Mouse (Mus musculus): ENCODE results near the gene Slc4a5. TPM values are rescaled to one million over a fixed set of nuclear protein-coding genes. Genes with fewer than 3 reads are reported as not detected.

Gene Slc4a5
- total RNA-seq, 1 experiment = 104 TPM

GRCm38 (mm10) chr6:83186946-83187345 is 32.7 kb upstream of the Slc4a5 start:
- in situ Hi-C loops (cut with MboI; ENCODE audit: low sequenced_read_pairs in 2 of 2, unreplicated experiment in 2 of 2) = no loop called here
- Histone ChIP-seq H3K4me1 (ENCODE audit: control insufficient read depth in 2 of 2, insufficient read depth in 2 of 2, low read length in 2 of 2, poor library complexity in 1 of 2) (peaks cover 0 to 2% of the 10 kb centered on the region in 2 experiments; a peak in 3 of 4 replicates), H3K9ac (ENCODE audit: insufficient read depth, low read depth, low read length, poor library complexity, severe bottlenecking) (no peak overlapping the region), H3K4me3 (ENCODE audit: insufficient read depth in 1 of 2, low read depth in 1 of 2, low read length in 2 of 2, poor library complexity in 1 of 2, severe bottlenecking in 1 of 2) (no peak overlapping the region), H3K9me3 (ENCODE audit: control insufficient read depth, insufficient read depth, low read depth, low read length) (no peaks in the 10 kb centered on the region), H3K27ac (ENCODE audit: insufficient read depth, low read depth, low read length, poor library complexity, severe bottlenecking) (no peak overlapping the region), H3K36me3 (ENCODE audit: control insufficient read depth, insufficient read depth, low read length, poor library complexity, severe bottlenecking) (peaks cover 12% of the 10 kb centered on the region)
- no peak for DNase-seq (ENCODE audit: low read depth, low spot score)
- TF ChIP-seq MAFK (IDR thresholded peaks at IDR 0.05; ENCODE audit: insufficient read depth, low read depth, low read length) (no peak), HCFC1 (IDR thresholded peaks at IDR 0.05; ENCODE audit: borderline replicate concordance, insufficient read depth, low read length) (no peak), ZC3H11A (IDR thresholded peaks at IDR 0.05; ENCODE audit: borderline replicate concordance, low read depth, low read length) (no peak), CHD2 (IDR thresholded peaks at IDR 0.05; ENCODE audit: low read depth, low read length) (no peak), ZNF384 (IDR thresholded peaks at IDR 0.05; ENCODE audit: low read depth, low read length) (no peak)

GRCm38 (mm10) chr6:83193571-83193970 is 26.1 kb upstream of the Slc4a5 start:
- no peaks in the 10 kb centered on the region for H3K9me3 ChIP-seq (ENCODE audit: control insufficient read depth, insufficient read depth, low read depth, low read length)
- in situ Hi-C loops (cut with MboI; ENCODE audit: low sequenced_read_pairs in 2 of 2, unreplicated experiment in 2 of 2) = no loop called here
- no peak for TF ChIP-seq ZC3H11A (IDR thresholded peaks at IDR 0.05; ENCODE audit: borderline replicate concordance, low read depth, low read length)
- no peak for TF ChIP-seq HCFC1 (IDR thresholded peaks at IDR 0.05; ENCODE audit: borderline replicate concordance, insufficient read depth, low read length)
- TF ChIP-seq MAFK (IDR thresholded peaks at IDR 0.05; ENCODE audit: insufficient read depth, low read depth, low read length) = no peak
- TF ChIP-seq CHD2 (IDR thresholded peaks at IDR 0.05; ENCODE audit: low read depth, low read length) = no peak
- no peak for TF ChIP-seq ZNF384 (IDR thresholded peaks at IDR 0.05; ENCODE audit: low read depth, low read length)

GRCm38 (mm10) chr6:83197345-83198004 is 22.2 kb upstream of the Slc4a5 start:
- Histone ChIP-seq H3K9ac (ENCODE audit: insufficient read depth, low read depth, low read length, poor library complexity, severe bottlenecking) (no peak overlapping the region), H3K27ac (ENCODE audit: insufficient read depth, low read depth, low read length, poor library complexity, severe bottlenecking) (no peak overlapping the region), H3K4me1 (ENCODE audit: control insufficient read depth in 2 of 2, insufficient read depth in 2 of 2, low read length in 2 of 2, poor library complexity in 1 of 2) (peaks cover 0 to 5% of the 10 kb centered on the region in 2 experiments; a peak in 1 of 4 replicates), H3K9me3 (ENCODE audit: control insufficient read depth, insufficient read depth, low read depth, low read length) (no peaks in the 10 kb centered on the region), H3K4me3 (ENCODE audit: insufficient read depth in 1 of 2, low read depth in 1 of 2, low read length in 2 of 2, poor library complexity in 1 of 2, severe bottlenecking in 1 of 2) (no peak overlapping the region), H3K36me3 (ENCODE audit: control insufficient read depth, insufficient read depth, low read length, poor library complexity, severe bottlenecking) (peaks cover 30% of the 10 kb centered on the region)
- in situ Hi-C loops (cut with MboI; ENCODE audit: low sequenced_read_pairs in 2 of 2, unreplicated experiment in 2 of 2) = no loop called here
- TF ChIP-seq MAFK (IDR thresholded peaks at IDR 0.05; ENCODE audit: insufficient read depth, low read depth, low read length) (0 out of 2 replicates have a peak, but pooled peaks have one; percentile 13), ZNF384 (IDR thresholded peaks at IDR 0.05; ENCODE audit: low read depth, low read length) (no peak)
- peak; percentile 31 for DNase-seq (ENCODE audit: low read depth, low spot score)

More at GRCm38 (mm10) chr6:83193571-83193970, 26.1 kb upstream of the Slc4a5 start:
- Histone ChIP-seq H3K36me3 (ENCODE audit: control insufficient read depth, insufficient read depth, low read length, poor library complexity, severe bottlenecking) (peaks cover 36% of the 10 kb centered on the region), H3K4me1 (ENCODE audit: control insufficient read depth in 2 of 2, insufficient read depth in 2 of 2, low read length in 2 of 2, poor library complexity in 1 of 2) (peaks cover 0 to 5% of the 10 kb centered on the region in 2 experiments; a peak in 3 of 4 replicates), H3K9ac (ENCODE audit: insufficient read depth, low read depth, low read length, poor library complexity, severe bottlenecking) (no peak overlapping the region), H3K27ac (ENCODE audit: insufficient read depth, low read depth, low read length, poor library complexity, severe bottlenecking) (no peak overlapping the region), H3K4me3 (ENCODE audit: insufficient read depth in 1 of 2, low read depth in 1 of 2, low read length in 2 of 2, poor library complexity in 1 of 2, severe bottlenecking in 1 of 2) (no peak overlapping the region)
- no peak for DNase-seq (ENCODE audit: low read depth, low spot score)

- no peak for DNase-seq (ENCODE audit: low read depth, low spot score)
- Histone ChIP-seq H3K4me3 (ENCODE audit: insufficient read depth in 1 of 2, low read depth in 1 of 2, low read length in 2 of 2, poor library complexity in 1 of 2, severe bottlenecking in 1 of 2) (no peak overlapping the region), H3K4me1 (ENCODE audit: control insufficient read depth in 2 of 2, insufficient read depth in 2 of 2, low read length in 2 of 2, poor library complexity in 1 of 2) (no peaks in the 10 kb centered on the region), H3K36me3 (ENCODE audit: control insufficient read depth, insufficient read depth, low read length, poor library complexity, severe bottlenecking) (peaks cover 8% of the 10 kb centered on the region), H3K9ac (ENCODE audit: insufficient read depth, low read depth, low read length, poor library complexity, severe bottlenecking) (no peak overlapping the region), H3K27ac (ENCODE audit: insufficient read depth, low read depth, low read length, poor library complexity, severe bottlenecking) (no peak overlapping the region), H3K9me3 (ENCODE audit: control insufficient read depth, insufficient read depth, low read depth, low read length) (no peaks in the 10 kb centered on the region)
- in situ Hi-C loops (cut with MboI; ENCODE audit: low sequenced_read_pairs in 2 of 2, unreplicated experiment in 2 of 2) = no loop called here
- TF ChIP-seq HCFC1 (IDR thresholded peaks at IDR 0.05; ENCODE audit: borderline replicate concordance, insufficient read depth, low read length) (no peak), MAFK (IDR thresholded peaks at IDR 0.05; ENCODE audit: insufficient read depth, low read depth, low read length) (no peak), ZNF384 (IDR thresholded peaks at IDR 0.05; ENCODE audit: low read depth, low read length) (no peak), ZC3H11A (IDR thresholded peaks at IDR 0.05; ENCODE audit: borderline replicate concordance, low read depth, low read length) (no peak), CHD2 (IDR thresholded peaks at IDR 0.05; ENCODE audit: low read depth, low read length) (no peak)
Observed at GRCm38 (mm10) chr6:83203320-83203719, 16.3 kb upstream of the Slc4a5 start.

Measured in ES-E14 (cell line).